Mouse (Mus musculus) embryonic facial prominence, embryonic 10.5 days (tissue): ENCODE data around the gene Nav2. TPM values are rescaled to one million over a fixed set of nuclear protein-coding genes. Genes with fewer than 3 reads are reported as not detected.

ENCODE experiments used
- DNase-seq: peaks from one replicate; pipeline ENCODE4 v3.0.0-alpha.2; 2017; ENCODE audit warnings: low spot score
- H3K27ac ChIP-seq: fragments of 300-500 bp; sonication (generic); replicated peaks from 2 replicates; pipeline ENCODE4 v1.5.1; 2016; ENCODE audit warnings: mild to moderate bottlenecking
- H3K27me3 ChIP-seq: fragments of 300-500 bp; sonication (generic); replicated peaks from 2 replicates; pipeline ENCODE4 v1.6.1; 2016; ENCODE audit warnings: low read depth, mild to moderate bottlenecking; ENCODE audit not compliant: poor library complexity, severe bottlenecking
- H3K36me3 ChIP-seq: fragments of 300-500 bp; sonication (generic); replicated peaks from 2 replicates; pipeline ENCODE4 v1.6.1; 2016; ENCODE audit warnings: mild to moderate bottlenecking, moderate library complexity
- H3K4me1 ChIP-seq: fragments of 300-500 bp; sonication (generic); 2 replicates; pipeline ENCODE4 v1.6.1; 2016
- H3K4me3 ChIP-seq: fragments of 300-500 bp; sonication (generic); 2 replicates; pipeline ENCODE4 v1.5.1; 2016; ENCODE audit warnings: mild to moderate bottlenecking, moderate library complexity
- H3K9me3 ChIP-seq: fragments of 300-500 bp; sonication (generic); 2 replicates; pipeline ENCODE4 v1.6.1; 2016; ENCODE audit warnings: mild to moderate bottlenecking
- WGBS: fragments of 180-500 bp; shearing (Covaris S2); methylation state at CpG from one replicate; pipeline ENCODE4 v1.1.7; 2016; 5-methylcytosine and 5-hydroxymethylcytosine counted together
- polyA plus RNA-seq: library from polyadenylated mRNA; unstranded; fragments of >200 nt; fragmentation: Nextera tagmentation; extraction: Ambion mirVana; gene quantifications from 2 replicates; pipeline ENCODE4 v1.2.1, GENCODE M21; 2016

The Nav2 gene
- polyA plus RNA-seq, 1 experiment from 2014 or later = 11.5 TPM

GRCm38 (mm10) chr7:49357441-49358165 is 449.1 kb downstream of the Nav2 start:
- Histone ChIP-seq H3K4me1 (peaks cover 4% of the 10 kb centered on the region; the same call in 1 of the 2 replicates), H3K27ac (no peak overlapping the region), H3K36me3 (no peaks in the 10 kb centered on the region), H3K9me3 (no peaks in the 10 kb centered on the region), H3K27me3 (no peaks in the 10 kb centered on the region), H3K4me3 (no peak overlapping the region)
- WGBS = 89% methylated on average over 18 of the region's 18 CpGs
- DNase-seq = no peak

- DNase-seq = no peak
- H3K36me3 ChIP-seq = no peaks in the 10 kb centered on the region
- no peaks in the 10 kb centered on the region for H3K9me3 ChIP-seq
- peaks cover 4% of the 10 kb centered on the region; the same call in 1 of the 2 replicates for H3K4me1 ChIP-seq
- WGBS = 91% methylated on average over 3 of the region's 3 CpGs
- no peak overlapping the region for H3K27ac ChIP-seq
- no peak overlapping the region for H3K4me3 ChIP-seq
- H3K27me3 ChIP-seq = peaks cover 4% of the 10 kb centered on the region; the same call in 1 of the 2 replicates
These were observed 450.6 kb downstream of the Nav2 start for GRCm38 (mm10) chr7:49359120-49359519.

GRCm38 (mm10) chr7:49360597-49360996 is 452.1 kb downstream of the Nav2 start:
- no peak overlapping the region for H3K27ac ChIP-seq
- WGBS = 76% methylated on average over 3 of the region's 3 CpGs
- no peaks in the 10 kb centered on the region for H3K36me3 ChIP-seq
- no peaks in the 10 kb centered on the region for H3K4me1 ChIP-seq
- no peak overlapping the region for H3K4me3 ChIP-seq
- H3K9me3 ChIP-seq = no peaks in the 10 kb centered on the region
- DNase-seq = no peak
- H3K27me3 ChIP-seq = peaks cover 4% of the 10 kb centered on the region; the same call in 1 of the 2 replicates

GRCm38 (mm10) chr7:49361465-49362090 is 453.1 kb downstream of the Nav2 start:
- H3K27ac ChIP-seq = no peak overlapping the region
- H3K9me3 ChIP-seq = no peaks in the 10 kb centered on the region
- no peak for DNase-seq
- 78% methylated on average over 9 of the region's 9 CpGs for WGBS
- no peaks in the 10 kb centered on the region for H3K36me3 ChIP-seq
- no peak overlapping the region for H3K4me3 ChIP-seq
- H3K4me1 ChIP-seq = no peaks in the 10 kb centered on the region
- H3K27me3 ChIP-seq = peaks cover 4% of the 10 kb centered on the region; the same call in 1 of the 2 replicates

GRCm38 (mm10) chr7:49364486-49365162 is 456.1 kb downstream of the Nav2 start:
- Histone ChIP-seq H3K9me3 (no peaks in the 10 kb centered on the region), H3K27me3 (peaks cover 4% of the 10 kb centered on the region; the same call in 1 of the 2 replicates), H3K4me3 (no peak overlapping the region), H3K27ac (no peak overlapping the region), H3K4me1 (peaks cover 11% of the 10 kb centered on the region), H3K36me3 (no peaks in the 10 kb centered on the region)
- 92% methylated on average over 13 of the region's 13 CpGs for WGBS
- no peak for DNase-seq

GRCm38 (mm10) chr7:49368590-49368989 is 460.1 kb downstream of the Nav2 start:
- no peaks in the 10 kb centered on the region for H3K27me3 ChIP-seq
- no peak overlapping the region for H3K4me3 ChIP-seq
- no peak overlapping the region for H3K27ac ChIP-seq
- H3K9me3 ChIP-seq = no peaks in the 10 kb centered on the region
- H3K36me3 ChIP-seq = no peaks in the 10 kb centered on the region
- H3K4me1 ChIP-seq = peaks cover 11% of the 10 kb centered on the region
- no peak for DNase-seq
- 72% methylated on average over 5 of the region's 5 CpGs for WGBS

- H3K4me3 ChIP-seq = no peak overlapping the region
- no peak overlapping the region for H3K27ac ChIP-seq
- DNase-seq = no peak
- peaks cover 11% of the 10 kb centered on the region for H3K4me1 ChIP-seq
- no peaks in the 10 kb centered on the region for H3K27me3 ChIP-seq
- 40% methylated on average over 3 of the region's 3 CpGs for WGBS
- H3K36me3 ChIP-seq = no peaks in the 10 kb centered on the region
- no peaks in the 10 kb centered on the region for H3K9me3 ChIP-seq
These were observed 460.5 kb downstream of the Nav2 start for GRCm38 (mm10) chr7:49369006-49369405.

GRCm38 (mm10) chr7:49369809-49370473 is 461.4 kb downstream of the Nav2 start:
- Histone ChIP-seq H3K4me1 (peaks cover 17% of the 10 kb centered on the region), H3K9me3 (no peaks in the 10 kb centered on the region), H3K4me3 (no peak overlapping the region), H3K27me3 (no peaks in the 10 kb centered on the region), H3K36me3 (no peaks in the 10 kb centered on the region), H3K27ac (no peak overlapping the region)
- WGBS = 87% methylated on average over 10 of the region's 10 CpGs
- DNase-seq = no peak

GRCm38 (mm10) chr7:49371345-49371744 is 462.8 kb downstream of the Nav2 start:
- H3K9me3 ChIP-seq = no peaks in the 10 kb centered on the region
- H3K27ac ChIP-seq = no peak overlapping the region
- H3K4me1 ChIP-seq = peaks cover 31% of the 10 kb centered on the region
- no peak overlapping the region for H3K4me3 ChIP-seq
- WGBS = 91% methylated on average over 2 of the region's 2 CpGs
- H3K27me3 ChIP-seq = no peaks in the 10 kb centered on the region
- no peak for DNase-seq
- H3K36me3 ChIP-seq = no peaks in the 10 kb centered on the region

- WGBS = 86% methylated on average over 7 of the region's 7 CpGs
- Histone ChIP-seq H3K27me3 (no peaks in the 10 kb centered on the region), H3K27ac (no peak overlapping the region), H3K4me1 (peaks cover 30% of the 10 kb centered on the region), H3K9me3 (no peaks in the 10 kb centered on the region), H3K4me3 (no peak overlapping the region), H3K36me3 (no peaks in the 10 kb centered on the region)
- no peak for DNase-seq
These were observed 463.5 kb downstream of the Nav2 start for GRCm38 (mm10) chr7:49371972-49372371.

GRCm38 (mm10) chr7:49373173-49373572 is 464.7 kb downstream of the Nav2 start:
- DNase-seq = no peak
- H3K9me3 ChIP-seq = no peaks in the 10 kb centered on the region
- no peak overlapping the region for H3K4me3 ChIP-seq
- H3K4me1 ChIP-seq = peaks cover 28% of the 10 kb centered on the region
- no peaks in the 10 kb centered on the region for H3K27me3 ChIP-seq
- no peak overlapping the region for H3K27ac ChIP-seq
- WGBS = 94% methylated on average over 1 of the region's 1 CpGs
- H3K36me3 ChIP-seq = no peaks in the 10 kb centered on the region

GRCm38 (mm10) chr7:49373661-49374060 is 465.1 kb downstream of the Nav2 start:
- Histone ChIP-seq H3K4me3 (no peak overlapping the region), H3K27ac (no peak overlapping the region), H3K4me1 (peaks cover 26% of the 10 kb centered on the region), H3K36me3 (no peaks in the 10 kb centered on the region), H3K27me3 (no peaks in the 10 kb centered on the region), H3K9me3 (no peaks in the 10 kb centered on the region)
- 89% methylated on average over 3 of the region's 3 CpGs for WGBS
- DNase-seq = no peak
